Mouse (Mus musculus): ENCODE measurements around the gene Endog.

DNA sequence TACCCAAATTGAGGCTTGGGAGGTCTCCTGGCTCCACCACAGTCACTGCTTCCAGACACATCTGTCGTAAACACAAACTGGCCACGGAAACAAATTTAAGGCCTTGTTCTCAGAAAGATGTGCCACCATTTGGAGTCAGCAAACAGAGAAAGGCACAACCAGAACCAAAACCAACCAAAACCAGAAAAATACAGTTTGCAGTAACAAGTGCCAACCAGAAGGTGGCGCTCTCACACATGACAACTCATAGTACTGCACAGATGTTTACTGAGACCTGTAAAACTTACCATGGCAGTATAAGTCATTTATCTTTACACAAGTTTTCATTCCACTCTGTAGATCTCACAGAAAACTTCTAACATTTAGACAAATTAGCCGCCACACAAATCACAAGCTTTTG lies 4.6 kb upstream of the Endog start:
- no peak for TF ChIP-seq CTCF (IDR thresholded peaks at IDR 0.05; ENCODE audit: extremely low read depth, insufficient read length, insufficient replicate concordance, low read depth, low read length)
- no peak for TF ChIP-seq POLR2A (IDR thresholded peaks at IDR 0.05; ENCODE audit: low read depth, low read length)

Measured in small intestine, adult 2 months (tissue).